Mouse (Mus musculus) bone marrow macrophage, adult 2 months (primary cell): ENCODE results near the gene Rtn4. TPM values are rescaled to one million over a fixed set of nuclear protein-coding genes. Genes with fewer than 3 reads are reported as not detected.

Source experiments
- H3K27ac ChIP-seq: 2 replicates; pipeline ENCODE4 v1.5.1; 2012; ENCODE audit warnings: low read depth, low read length; ENCODE audit not compliant: insufficient read depth
- H3K4me1 ChIP-seq: 2 replicates; pipeline ENCODE4 v1.6.1; 2012; ENCODE audit warnings: low read length; ENCODE audit not compliant: control insufficient read depth, insufficient read depth
- H3K4me3 ChIP-seq: 2 replicates; pipeline ENCODE4 v1.5.1; 2012; ENCODE audit warnings: mild to moderate bottlenecking, low read length, moderate library complexity; ENCODE audit not compliant: insufficient read depth
- CTCF ChIP-seq: IDR thresholded peaks from 2 replicates; pipeline ENCODE4 v1.5.1; 2012; ENCODE audit warnings: low read depth, mild to moderate bottlenecking, low read length, moderate library complexity
- POLR2A ChIP-seq: IDR thresholded peaks from 2 replicates; pipeline ENCODE4 v1.6.1; 2012; ENCODE audit warnings: mild to moderate bottlenecking, low read depth, low read length, borderline replicate concordance
- polyA plus RNA-seq: library from polyadenylated mRNA; stranded (reverse); fragments of >200 nt; gene quantifications from 2 replicates; pipeline ENCODE4 v1.2.4, GENCODE M21; 2012; ENCODE audit not compliant: missing spikeins, insufficient read depth, insufficient read length

Gene Rtn4
- polyA plus RNA-seq, 1 experiment: 919 TPM

GRCm38 (mm10) chr11:29758617-29759016 lies 65.9 kb downstream of the Rtn4 start:
- no peak overlapping the region for H3K4me3 ChIP-seq
- no peak overlapping the region for H3K27ac ChIP-seq
- TF ChIP-seq CTCF: no peak
- TF ChIP-seq POLR2A: no peak
- H3K4me1 ChIP-seq: peaks cover 9% of the 10 kb centered on the region

- no peak for TF ChIP-seq CTCF
- no peak for TF ChIP-seq POLR2A
- Histone ChIP-seq H3K4me3 (no peak overlapping the region), H3K4me1 (no peaks in the 10 kb centered on the region), H3K27ac (no peak overlapping the region)
Measured at GRCm38 (mm10) chr11:29761387-29761786, 68.6 kb downstream of the Rtn4 start.

- no peak overlapping the region for H3K4me3 ChIP-seq
- no peaks in the 10 kb centered on the region for H3K4me1 ChIP-seq
- TF ChIP-seq POLR2A: no peak
- no peak overlapping the region for H3K27ac ChIP-seq
Measured at GRCm38 (mm10) chr11:29762768-29763167, 70.0 kb downstream of the Rtn4 start.

- Histone ChIP-seq H3K4me3 (no peak overlapping the region), H3K27ac (no peak overlapping the region), H3K4me1 (no peaks in the 10 kb centered on the region)
- TF ChIP-seq POLR2A: no peak
- no peak for TF ChIP-seq CTCF
Measured at GRCm38 (mm10) chr11:29765063-29765462, 72.3 kb downstream of the Rtn4 start.

- TF ChIP-seq CTCF (no peak), POLR2A (no peak)
- Histone ChIP-seq H3K4me1 (peaks cover 2% of the 10 kb centered on the region), H3K4me3 (no peak overlapping the region), H3K27ac (no peak overlapping the region)
Measured at GRCm38 (mm10) chr11:29766313-29766982, 73.7 kb downstream of the Rtn4 start.

GRCm38 (mm10) chr11:29768523-29768922 lies 75.8 kb downstream of the Rtn4 start:
- Histone ChIP-seq H3K4me1 (peaks cover 3% of the 10 kb centered on the region), H3K4me3 (no peak overlapping the region), H3K27ac (no peak overlapping the region)
- TF ChIP-seq CTCF (no peak), POLR2A (no peak)

GRCm38 (mm10) chr11:29770666-29771400 lies 78.1 kb downstream of the Rtn4 start:
- Histone ChIP-seq H3K4me1 (peaks cover 15% of the 10 kb centered on the region), H3K4me3 (no peak overlapping the region), H3K27ac (no peak overlapping the region)
- TF ChIP-seq CTCF (no peak), POLR2A (no peak)

GRCm38 (mm10) chr11:29772279-29772678 lies 79.5 kb downstream of the Rtn4 start:
- TF ChIP-seq CTCF: no peak
- no peak for TF ChIP-seq POLR2A
- Histone ChIP-seq H3K4me3 (no peak overlapping the region), H3K27ac (no peak overlapping the region), H3K4me1 (peaks cover 15% of the 10 kb centered on the region)

GRCm38 (mm10) chr11:29774296-29774695 lies 81.5 kb downstream of the Rtn4 start:
- Histone ChIP-seq H3K27ac (no peak overlapping the region), H3K4me3 (no peak overlapping the region), H3K4me1 (peaks cover 15% of the 10 kb centered on the region)
- no peak for TF ChIP-seq POLR2A
- TF ChIP-seq CTCF: no peak

GRCm38 (mm10) chr11:29774760-29775159 lies 82.0 kb downstream of the Rtn4 start:
- H3K4me3 ChIP-seq: no peak overlapping the region
- TF ChIP-seq CTCF (no peak), POLR2A (no peak)
- H3K27ac ChIP-seq: no peak overlapping the region
- peaks cover 17% of the 10 kb centered on the region for H3K4me1 ChIP-seq
